Mouse (Mus musculus) thymus, adult 2 months (tissue): Measurements from ENCODE around the gene Ric8b. TPM values are rescaled to one million over a fixed set of nuclear protein-coding genes. Genes with fewer than 3 reads are reported as not detected.

Experiments
- DNase-seq: peaks from one replicate; pipeline ENCODE4 v3.0.0; 2021
- H3K27ac ChIP-seq: fragments of 200-500 bp; 2 replicates; pipeline ENCODE4 v1.5.1; 2012; ENCODE audit warnings: low read length, control low read depth; ENCODE audit not compliant: control insufficient read depth, insufficient read depth
- H3K27me3 ChIP-seq: fragments of 200-500 bp; 2 replicates; pipeline ENCODE4 v1.6.1; 2012; ENCODE audit warnings: mild to moderate bottlenecking, low read length, moderate library complexity, mixed read lengths; ENCODE audit not compliant: control insufficient read depth, insufficient read depth
- H3K36me3 ChIP-seq: fragments of 200-500 bp; 2 replicates; pipeline ENCODE4 v1.6.1; 2012; ENCODE audit warnings: mild to moderate bottlenecking, low read length, moderate library complexity; ENCODE audit not compliant: control insufficient read depth, insufficient read depth
- H3K4me1 ChIP-seq: fragments of 200-500 bp; replicated peaks from 2 replicates; pipeline ENCODE4 v1.6.1; 2012; ENCODE audit warnings: low read length; ENCODE audit not compliant: control insufficient read depth, insufficient read depth
- H3K4me3 ChIP-seq: fragments of 200-500 bp; 2 replicates; pipeline ENCODE4 v1.5.1; 2012; ENCODE audit warnings: mild to moderate bottlenecking, low read length, control low read depth, moderate library complexity; ENCODE audit not compliant: control insufficient read depth, insufficient read depth
- CTCF ChIP-seq: fragments of 200-500 bp; IDR thresholded peaks from 2 replicates; pipeline ENCODE4 v1.5.1; 2012; ENCODE audit warnings: mild to moderate bottlenecking, control low read depth, low read length, moderate library complexity, borderline replicate concordance; ENCODE audit not compliant: control insufficient read depth, poor library complexity, insufficient read depth; ENCODE audit errors: extremely low read depth
- POLR2A ChIP-seq: fragments of 200-500 bp; IDR thresholded peaks from 2 replicates; pipeline ENCODE4 v1.6.1; 2012; ENCODE audit warnings: mild to moderate bottlenecking, low read length, control low read depth, moderate library complexity; ENCODE audit not compliant: control insufficient read depth, poor library complexity, insufficient read depth; ENCODE audit errors: extremely low read depth
- WGBS: fragments of 180-500 bp; shearing (Covaris S2); methylation state at CpG from one replicate; pipeline ENCODE4 v1.1.7; 2018; 5-methylcytosine and 5-hydroxymethylcytosine counted together
- polyA plus RNA-seq: library from polyadenylated mRNA; depleted of rRNA; stranded (reverse); fragments of >200 nt; gene quantifications from 2 replicates; pipeline ENCODE4 v1.2.3, GENCODE M21; 2012

The Ric8b gene
- polyA plus RNA-seq, 1 experiment, result 17.6 TPM

- Histone ChIP-seq H3K27me3 (no peaks in the 10 kb centered on the region), H3K36me3 (peaks cover 7% of the 10 kb centered on the region; the same call in 1 of the 2 replicates), H3K27ac (no peak overlapping the region), H3K4me1 (peaks cover 2% of the 10 kb centered on the region; the same call in 1 of the 2 replicates), H3K4me3 (no peak overlapping the region)
- 94% methylated on average over 2 of the region's 2 CpGs for WGBS
- TF ChIP-seq CTCF (no peak), POLR2A (no peak)
- no peak for DNase-seq
These were observed 41.2 kb downstream of the Ric8b start for GRCm38 (mm10) chr10:84958597-84958996.

DNA sequence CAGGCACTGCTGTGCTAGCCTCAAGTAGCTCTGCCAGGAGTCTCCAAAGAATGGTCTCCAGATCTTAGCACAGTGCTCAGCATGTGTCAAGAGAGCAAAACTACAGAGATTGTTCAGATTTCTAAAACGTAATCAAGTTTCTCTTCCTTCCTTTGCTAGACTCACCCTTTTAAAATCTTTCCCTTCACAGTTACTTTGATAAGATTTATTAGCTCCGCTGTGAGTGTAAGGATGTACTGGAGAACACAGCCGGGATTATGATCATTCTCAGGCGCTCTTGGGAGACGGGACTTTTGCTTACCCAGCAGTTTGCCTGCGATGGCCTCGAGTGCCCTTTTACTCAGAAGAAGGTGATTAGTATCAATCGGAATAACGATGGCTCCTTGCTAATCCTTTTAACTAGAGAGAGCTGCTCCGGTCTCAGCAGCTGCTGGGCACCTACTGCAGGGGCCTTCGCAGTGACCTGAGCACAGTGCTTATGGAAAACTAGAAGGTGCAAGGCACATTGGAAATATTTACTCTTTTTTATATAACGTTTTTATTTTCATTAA, 43.0 kb downstream of the Ric8b start:
- no peaks in the 10 kb centered on the region for H3K27me3 ChIP-seq
- TF ChIP-seq CTCF (no peak), POLR2A (no peak)
- H3K4me3 ChIP-seq, result no peak overlapping the region
- H3K36me3 ChIP-seq, result peaks cover 4% of the 10 kb centered on the region; the same call in 1 of the 2 replicates
- H3K4me1 ChIP-seq, result peaks cover 2% of the 10 kb centered on the region; the same call in 1 of the 2 replicates
- H3K27ac ChIP-seq, result no peak overlapping the region
- WGBS, result 95% methylated on average over 12 of the region's 12 CpGs
- no peak for DNase-seq

GRCm38 (mm10) chr10:84963126-84963525, 45.7 kb downstream of the Ric8b start:
- DNase-seq, result no peak
- no peaks in the 10 kb centered on the region for H3K4me1 ChIP-seq
- H3K36me3 ChIP-seq, result peaks cover 4% of the 10 kb centered on the region; the same call in 1 of the 2 replicates
- TF ChIP-seq POLR2A, result no peak
- no peak for TF ChIP-seq CTCF
- H3K4me3 ChIP-seq, result no peak overlapping the region
- 87% methylated on average over 5 of the region's 5 CpGs for WGBS
- no peaks in the 10 kb centered on the region for H3K27me3 ChIP-seq
- H3K27ac ChIP-seq, result no peak overlapping the region

DNA sequence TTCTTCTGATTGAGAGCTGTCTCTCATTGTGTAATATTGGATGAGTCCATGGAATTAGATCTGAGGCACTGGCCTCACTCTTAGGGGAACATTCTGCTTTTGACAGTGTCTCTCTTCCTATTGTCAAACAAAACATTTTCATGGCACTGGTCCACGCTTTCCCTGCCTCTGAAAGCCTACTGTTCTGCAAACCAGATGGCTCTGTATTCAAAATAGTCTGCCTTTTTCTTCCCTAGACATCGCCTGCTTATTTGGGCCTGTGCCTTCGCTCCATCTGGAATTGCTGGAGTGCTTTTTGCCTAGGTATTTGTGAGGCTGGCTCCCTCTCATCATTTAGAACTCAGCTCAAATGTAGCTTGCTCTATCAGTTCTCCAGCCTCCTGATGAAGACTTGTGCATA, 46.3 kb downstream of the Ric8b start:
- Histone ChIP-seq H3K36me3 (peaks cover 4% of the 10 kb centered on the region; the same call in 1 of the 2 replicates), H3K27ac (no peak overlapping the region), H3K4me1 (no peaks in the 10 kb centered on the region), H3K4me3 (no peak overlapping the region), H3K27me3 (no peaks in the 10 kb centered on the region)
- TF ChIP-seq CTCF, result no peak
- no peak for TF ChIP-seq POLR2A
- WGBS, result 99% methylated on average over 3 of the region's 3 CpGs
- no peak for DNase-seq

DNA sequence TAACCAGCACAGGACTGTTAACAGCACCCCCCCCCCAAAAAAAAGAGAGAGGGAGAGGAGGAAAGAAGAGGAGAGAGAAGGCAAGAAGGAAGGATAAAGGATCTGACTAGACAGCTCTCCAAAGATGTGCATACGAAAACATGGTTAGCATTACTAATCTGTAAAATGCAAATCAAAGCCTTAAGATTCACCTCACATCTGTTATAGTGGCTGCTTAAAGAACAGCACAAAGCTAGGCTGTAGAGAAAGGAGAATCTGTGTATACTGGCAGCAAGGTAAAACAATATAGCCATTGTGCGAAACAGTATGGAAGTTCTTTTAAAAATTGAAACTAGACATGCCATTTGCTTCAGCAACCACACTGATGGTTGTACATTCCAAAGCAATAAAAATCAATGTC, 49.1 kb downstream of the Ric8b start:
- H3K27ac ChIP-seq, result no peak overlapping the region
- 98% methylated on average over 2 of the region's 2 CpGs for WGBS
- peaks cover 20% of the 10 kb centered on the region for H3K36me3 ChIP-seq

GRCm38 (mm10) chr10:84967645-84968044, 50.2 kb downstream of the Ric8b start:
- 95% methylated on average over 6 of the region's 6 CpGs for WGBS
- Histone ChIP-seq H3K27ac (no peak overlapping the region), H3K27me3 (no peaks in the 10 kb centered on the region), H3K4me1 (no peaks in the 10 kb centered on the region), H3K4me3 (no peak overlapping the region), H3K36me3 (peaks cover 22% of the 10 kb centered on the region)
- no peak for TF ChIP-seq POLR2A
- TF ChIP-seq CTCF, result no peak
- no peak for DNase-seq

More for the DNA sequence above, 49.1 kb downstream of the Ric8b start:
- no peak for DNase-seq
- no peaks in the 10 kb centered on the region for H3K4me1 ChIP-seq
- H3K27me3 ChIP-seq, result no peaks in the 10 kb centered on the region
- TF ChIP-seq CTCF (no peak), POLR2A (no peak)
- H3K4me3 ChIP-seq, result no peak overlapping the region

DNA sequence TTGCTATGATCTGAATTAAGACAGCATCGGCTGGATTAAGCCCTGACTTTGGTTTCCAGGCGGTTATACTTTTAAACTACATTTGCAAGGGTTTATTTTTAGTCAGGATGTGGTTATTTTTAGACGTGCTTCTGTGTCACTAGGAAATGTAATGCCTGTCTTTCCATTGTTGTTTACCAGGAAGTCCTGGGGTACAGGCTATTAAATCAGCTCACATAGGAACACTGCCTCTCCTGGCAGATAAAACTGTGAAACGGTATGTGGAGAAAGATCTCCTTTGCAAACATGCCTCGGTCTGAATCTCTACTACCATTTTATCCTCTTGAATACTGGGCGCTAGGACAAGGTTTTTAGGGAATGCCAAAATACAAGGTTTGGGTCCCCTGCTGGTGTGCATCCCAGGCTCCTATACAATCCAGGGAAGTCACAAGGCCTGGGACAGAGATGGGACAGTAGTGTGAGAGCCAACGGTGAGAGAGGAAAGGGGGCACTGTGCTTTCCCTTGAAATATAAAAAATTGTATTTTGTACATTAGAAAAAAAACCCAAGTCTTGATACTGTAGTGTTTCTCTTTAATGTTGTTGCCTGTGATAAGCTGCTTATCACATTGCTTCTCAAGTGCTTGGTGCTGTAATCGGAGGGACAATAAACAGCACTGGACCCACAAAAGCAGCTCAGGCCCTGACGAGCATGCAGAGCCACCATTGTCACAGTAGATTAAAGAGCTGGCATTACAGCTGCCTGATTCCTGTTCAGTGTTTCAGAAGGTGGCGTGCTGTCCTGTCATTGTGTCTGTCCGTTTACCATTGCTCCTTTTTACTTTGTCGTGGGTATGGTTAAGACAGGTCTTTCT, 51.7 kb downstream of the Ric8b start:
- 73% methylated on average over 12 of the region's 12 CpGs for WGBS
- DNase-seq, result no peak
- Histone ChIP-seq H3K27me3 (no peaks in the 10 kb centered on the region), H3K27ac (no peak overlapping the region; the same call in 1 of the 2 replicates), H3K4me3 (no peak overlapping the region), H3K4me1 (no peaks in the 10 kb centered on the region), H3K36me3 (peaks cover 20% of the 10 kb centered on the region)
- TF ChIP-seq CTCF, result no peak
- TF ChIP-seq POLR2A, result no peak
